In the genomic region with DNA sequence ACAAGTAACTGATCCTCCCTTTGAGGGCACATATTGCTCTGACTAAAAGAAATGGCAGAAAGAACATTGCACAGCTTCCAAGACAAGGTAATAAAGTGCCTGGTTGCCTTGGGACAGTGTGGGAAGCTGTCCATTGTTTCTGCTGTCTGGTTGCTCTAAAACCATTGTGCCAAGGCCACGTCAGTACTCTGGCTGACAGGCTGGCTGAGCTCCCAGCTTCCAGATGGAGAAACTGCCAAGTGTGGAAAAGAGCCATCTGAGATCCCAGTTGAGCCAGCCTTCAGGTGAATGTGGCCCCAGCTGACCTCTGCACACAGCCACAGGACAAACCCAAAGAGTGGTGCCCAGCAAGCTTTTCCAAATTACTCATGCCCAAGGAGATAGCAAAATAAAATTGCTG, we compare ENCODE assay signal across 8 mouse cellular contexts.
DNase-seq lines count a peak whose midpoint lies in the region; ATAC-seq and TF ChIP-seq lines count a peak whose summit lies in the region.

No protein-coding gene starts in this region.

- H3K4me3 ChIP-seq in liver, adult 2 months (ENCODE audit: insufficient read depth, low read depth, low read length), result no peak overlapping the region
- no peak overlapping the region for H3K4me3 ChIP-seq in liver, embryonic 11.5 days (ENCODE audit: low read depth, low read length)

- TF ChIP-seq CTCF in liver, adult 2 months (IDR thresholded peaks at IDR 0.05; ENCODE audit: low read depth, low read length), result no peak

- no peaks in the 10 kb centered on the region for H3K79me2 ChIP-seq in liver, adult 2 months (ENCODE audit: control insufficient read depth, insufficient read depth, low read length)

- no peaks in the 10 kb centered on the region for H3K27me3 ChIP-seq in liver, adult 2 months (ENCODE audit: control insufficient read depth, insufficient read depth, low read length)
- no peaks in the 10 kb centered on the region for H3K27me3 ChIP-seq in liver, embryonic 11.5 days (replicated peaks; ENCODE audit: control insufficient read depth, insufficient read depth, low read length)

- no peak overlapping the region for H3K9ac ChIP-seq in liver, adult 2 months (ENCODE audit: low read depth, low read length)
- no peak overlapping the region for H3K9ac ChIP-seq in liver, embryonic 11.5 days (ENCODE audit: low read depth, low read length)

- H3K4me2 ChIP-seq in liver, embryonic 11.5 days, result no peak overlapping the region

- TF ChIP-seq POLR2A in liver, adult 2 months (IDR thresholded peaks at IDR 0.05; ENCODE audit: extremely low read depth, insufficient read depth, low read length), result no peak

- no peak for ATAC-seq in liver, embryonic 11.5 days (replicated peaks; ENCODE audit: low FRiP score)
- no peak for ATAC-seq in erythroblast, adult 5-6 weeks (replicated peaks; ENCODE audit: low FRiP score, poor library complexity, severe bottlenecking)

- no peaks in the 10 kb centered on the region for H3K9me3 ChIP-seq in liver, embryonic 11.5 days (ENCODE audit: control insufficient read depth, low read length)

- DNase-seq in liver, adult 2 months (ENCODE audit: extremely low read depth, low read depth, low spot score), result peak; percentile 96
- no peak for DNase-seq in liver, embryonic 11.5 days (ENCODE audit: low spot score)
- DNase-seq in cerebellum, adult 11 months, result peak; percentile 94
- peak; percentile 8 for DNase-seq in gastrocnemius, adult 18-20 months (ENCODE audit: low spot score)
- peak; percentile 41 to 75 for DNase-seq in layer of hippocampus, adult 18-20 months (ENCODE audit: low spot score in 2 of 2)
- peak; percentile 51 for DNase-seq in ovary, postnatal 36 days (ENCODE audit: low spot score)
- no peak for DNase-seq in thymus, postnatal 36 days

- H3K36me3 ChIP-seq in liver, adult 2 months (ENCODE audit: control insufficient read depth, insufficient read depth, low read length), result no peaks in the 10 kb centered on the region
- H3K36me3 ChIP-seq in liver, embryonic 11.5 days (ENCODE audit: control insufficient read depth, insufficient read depth, low read length), result no peaks in the 10 kb centered on the region

- H3K4me1 ChIP-seq in liver, adult 2 months (ENCODE audit: control insufficient read depth, insufficient read depth, low read length), result no peaks in the 10 kb centered on the region; the same call in 1 of the 2 replicates
- no peaks in the 10 kb centered on the region for H3K4me1 ChIP-seq in liver, embryonic 11.5 days (replicated peaks; ENCODE audit: control insufficient read depth, insufficient read depth, low read length)

- H3K27ac ChIP-seq in liver, adult 2 months (replicated peaks; ENCODE audit: insufficient read depth, low read depth, low read length), result no peak overlapping the region
- no peak overlapping the region for H3K27ac ChIP-seq in liver, embryonic 11.5 days (ENCODE audit: low read depth, low read length)

- WGBS in liver, adult 2 months, result 10% methylated on average over 1 of the region's 1 CpGs
- WGBS in liver, embryonic 11.5 days, result 75% methylated on average over 1 of the region's 1 CpGs

Comparison
In these comparisons a context has a peak if more than half of its experiments do, and no peak if none do; other contexts are left out.
1. DNase-seq: peak in liver, adult 2 months (single experiment), cerebellum, adult 11 months (single experiment), gastrocnemius, adult 18-20 months (single experiment), layer of hippocampus, adult 18-20 months (2 of 2) and ovary, postnatal 36 days (single experiment); none in liver, embryonic 11.5 days (single experiment) and thymus, postnatal 36 days (0 of 2).